Mouse (Mus musculus) hindbrain, embryonic 14.5 days (tissue): ENCODE measurements around the gene Flcn. TPM values are rescaled to one million over a fixed set of nuclear protein-coding genes. Genes with fewer than 3 reads are reported as not detected.

Experiments
- ATAC-seq: fragments of 200-750 bp; cut with Nextera tagmentation; 2 replicates; pipeline ENCODE4 v1.8.0; 2017; ENCODE audit warnings: moderate number of reproducible peaks, mild to moderate bottlenecking, moderate TSS enrichment, moderate library complexity; ENCODE audit not compliant: low FRiP score
- DNase-seq: peaks from one replicate; pipeline ENCODE4 v3.0.0-alpha.2; 2015; ENCODE audit warnings: low spot score
- H3K27ac ChIP-seq: fragments of 300-500 bp; sonication (generic); 2 replicates; pipeline ENCODE4 v1.5.1; 2014; ENCODE audit warnings: mild to moderate bottlenecking, moderate library complexity
- H3K27me3 ChIP-seq: fragments of 300-500 bp; sonication (generic); 2 replicates; pipeline ENCODE4 v1.6.1; 2014; ENCODE audit warnings: mild to moderate bottlenecking, low read length, mixed read lengths; ENCODE audit not compliant: control insufficient read depth, insufficient read depth
- H3K36me3 ChIP-seq: fragments of 300-500 bp; sonication (generic); replicated peaks from 2 replicates; pipeline ENCODE4 v1.6.1; 2014; ENCODE audit not compliant: control insufficient read depth, insufficient read depth
- H3K4me1 ChIP-seq: fragments of 300-500 bp; sonication (generic); replicated peaks from 2 replicates; pipeline ENCODE4 v1.6.1; 2014; ENCODE audit warnings: antibody characterized with exemption, low read length, mixed read lengths; ENCODE audit not compliant: control insufficient read depth, insufficient read depth
- H3K4me2 ChIP-seq: fragments of 300-500 bp; sonication (generic); replicated peaks from 2 replicates; pipeline ENCODE4 v1.6.1; 2014; ENCODE audit warnings: mild to moderate bottlenecking, moderate library complexity
- H3K4me3 ChIP-seq: fragments of 300-500 bp; sonication (generic); replicated peaks from 2 replicates; pipeline ENCODE4 v1.5.1; 2014; ENCODE audit warnings: mild to moderate bottlenecking, low read length
- H3K9ac ChIP-seq: fragments of 300-500 bp; sonication (generic); 2 replicates; pipeline ENCODE4 v1.6.1; 2014
- H3K9me3 ChIP-seq: fragments of 300-500 bp; sonication (generic); 2 replicates; pipeline ENCODE4 v1.6.1; 2016; ENCODE audit warnings: low read length; ENCODE audit not compliant: control insufficient read depth
- WGBS: fragments of 180-500 bp; shearing (Covaris S2); extraction: QIAGEN DNeasy Blood & Tissue Kit; methylation state at CpG from one replicate; pipeline ENCODE4 v1.1.7; 2014; 5-methylcytosine and 5-hydroxymethylcytosine counted together
- polyA plus RNA-seq: library from polyadenylated mRNA; unstranded; fragments of >200 nt; fragmentation: Nextera tagmentation; extraction: Ambion mirVana; gene quantifications from 2 replicates; pipeline ENCODE4 v1.2.1, GENCODE M21; 2014

Gene Flcn
- polyA plus RNA-seq, 1 experiment from 2014 or later = 35.9 TPM

GRCm38 (mm10) chr11:59777259-59777658 is 32.6 kb downstream of the Flcn start:
- H3K36me3 ChIP-seq = peaks cover 72% of the 10 kb centered on the region
- H3K9me3 ChIP-seq = no peaks in the 10 kb centered on the region
- no peak overlapping the region for H3K4me2 ChIP-seq
- no peak for DNase-seq
- H3K27me3 ChIP-seq = no peaks in the 10 kb centered on the region
- H3K4me1 ChIP-seq = no peaks in the 10 kb centered on the region
- no peak overlapping the region for H3K27ac ChIP-seq
- 93% methylated on average over 5 of the region's 5 CpGs for WGBS
- H3K9ac ChIP-seq = no peak overlapping the region
- H3K4me3 ChIP-seq = no peak overlapping the region
- no peak for ATAC-seq

- Histone ChIP-seq H3K4me3 (no peak overlapping the region), H3K36me3 (peaks cover 89% of the 10 kb centered on the region), H3K9me3 (no peaks in the 10 kb centered on the region), H3K27me3 (no peaks in the 10 kb centered on the region), H3K4me2 (no peak overlapping the region), H3K9ac (no peak overlapping the region), H3K4me1 (no peaks in the 10 kb centered on the region), H3K27ac (no peak overlapping the region)
- no peak for ATAC-seq
- WGBS = 85% methylated on average over 13 of the region's 13 CpGs
- no peak for DNase-seq
Observed at GRCm38 (mm10) chr11:59775435-59776148, 34.2 kb downstream of the Flcn start.

GRCm38 (mm10) chr11:59774522-59774921 is 35.3 kb downstream of the Flcn start:
- H3K9me3 ChIP-seq = no peaks in the 10 kb centered on the region

GRCm38 (mm10) chr11:59772902-59773301 is 36.9 kb downstream of the Flcn start:
- Histone ChIP-seq H3K4me3 (no peak overlapping the region), H3K27ac (no peak overlapping the region), H3K36me3 (peaks cover 99% of the 10 kb centered on the region), H3K9me3 (no peaks in the 10 kb centered on the region), H3K4me2 (no peak overlapping the region), H3K27me3 (no peaks in the 10 kb centered on the region), H3K4me1 (no peaks in the 10 kb centered on the region), H3K9ac (no peak overlapping the region)
- ATAC-seq (no peak), DNase-seq (no peak)
- 94% methylated on average over 4 of the region's 4 CpGs for WGBS

More at GRCm38 (mm10) chr11:59774522-59774921, 35.3 kb downstream of the Flcn start:
- Histone ChIP-seq H3K4me1 (no peaks in the 10 kb centered on the region), H3K4me2 (no peak overlapping the region), H3K4me3 (no peak overlapping the region), H3K27ac (no peak overlapping the region), H3K27me3 (no peaks in the 10 kb centered on the region), H3K9ac (no peak overlapping the region), H3K36me3 (peaks cover 99% of the 10 kb centered on the region)
- 99% methylated on average over 4 of the region's 4 CpGs for WGBS
- ATAC-seq (no peak), DNase-seq (no peak)

DNA sequence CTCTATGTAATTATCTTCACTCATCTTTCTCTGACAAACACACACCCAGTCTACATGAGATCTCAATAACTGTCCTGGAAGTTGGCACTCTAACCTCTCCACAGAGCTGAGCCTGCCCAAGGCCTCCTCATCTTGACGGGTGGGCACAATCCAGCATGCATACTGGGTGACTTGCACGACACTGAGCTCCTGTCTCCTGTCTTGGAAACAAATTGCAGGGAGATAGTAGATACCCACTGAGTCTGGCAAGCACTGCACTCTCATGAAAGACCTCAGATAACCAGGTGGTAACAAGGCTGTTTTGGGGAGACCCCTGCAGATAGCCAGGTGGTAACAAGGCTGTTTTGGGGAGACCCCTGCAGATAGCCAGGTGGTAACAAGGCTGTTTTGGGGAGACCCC is 37.5 kb downstream of the Flcn start:
- Histone ChIP-seq H3K27me3 (no peaks in the 10 kb centered on the region), H3K9ac (no peak overlapping the region), H3K4me2 (no peak overlapping the region), H3K9me3 (no peaks in the 10 kb centered on the region), H3K27ac (no peak overlapping the region), H3K36me3 (peaks cover 100% of the 10 kb centered on the region), H3K4me3 (no peak overlapping the region), H3K4me1 (no peaks in the 10 kb centered on the region)
- no peak for ATAC-seq
- WGBS = 90% methylated on average over 2 of the region's 2 CpGs
- DNase-seq = no peak

GRCm38 (mm10) chr11:59770753-59771152 is 39.1 kb downstream of the Flcn start:
- Histone ChIP-seq H3K36me3 (peaks cover 100% of the 10 kb centered on the region), H3K9ac (no peak overlapping the region), H3K4me1 (no peaks in the 10 kb centered on the region), H3K4me2 (no peak overlapping the region), H3K27me3 (no peaks in the 10 kb centered on the region), H3K4me3 (no peak overlapping the region), H3K9me3 (no peaks in the 10 kb centered on the region), H3K27ac (peak overlapping the region; percentile 38; the same call in 1 of the 2 replicates)
- 70% methylated on average over 7 of the region's 7 CpGs for WGBS
- DNase-seq = peak; percentile 32
- ATAC-seq = no peak; the same call in 1 of the 2 replicates

DNA sequence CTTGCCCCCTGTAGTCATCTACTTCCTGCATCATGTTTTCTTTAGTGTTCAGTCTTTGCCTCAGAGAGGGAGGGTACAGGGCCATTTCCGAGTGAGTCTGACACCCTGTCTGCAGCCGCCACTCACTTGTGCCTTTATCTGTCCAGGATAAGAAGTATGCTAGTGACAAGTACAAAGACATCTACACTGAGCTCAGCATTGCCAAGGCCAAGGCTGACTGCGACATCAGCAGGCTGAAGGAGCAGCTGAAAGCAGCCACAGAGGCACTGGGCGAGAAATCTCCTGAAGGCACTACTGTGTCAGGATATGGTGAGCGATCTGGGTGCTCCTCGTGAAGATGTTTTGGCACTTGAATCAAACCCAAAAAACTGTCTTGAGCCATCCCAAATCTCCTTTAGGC is 40.1 kb downstream of the Flcn start:
- Histone ChIP-seq H3K4me1 (no peaks in the 10 kb centered on the region), H3K4me3 (no peak overlapping the region), H3K27ac (no peak overlapping the region), H3K9ac (no peak overlapping the region), H3K4me2 (no peak overlapping the region), H3K27me3 (no peaks in the 10 kb centered on the region), H3K9me3 (no peaks in the 10 kb centered on the region), H3K36me3 (peaks cover 100% of the 10 kb centered on the region)
- WGBS = 89% methylated on average over 6 of the region's 6 CpGs
- DNase-seq (no peak), ATAC-seq (no peak)

- Histone ChIP-seq H3K9ac (no peak overlapping the region), H3K27ac (no peak overlapping the region), H3K27me3 (no peaks in the 10 kb centered on the region), H3K4me1 (no peaks in the 10 kb centered on the region), H3K4me3 (no peak overlapping the region), H3K4me2 (no peak overlapping the region), H3K9me3 (no peaks in the 10 kb centered on the region), H3K36me3 (peaks cover 100% of the 10 kb centered on the region)
- ATAC-seq (no peak), DNase-seq (no peak)
- 100% methylated on average over 2 of the region's 2 CpGs for WGBS
Observed at GRCm38 (mm10) chr11:59769307-59769706, 40.5 kb downstream of the Flcn start.

- Histone ChIP-seq H3K9ac (no peak overlapping the region), H3K36me3 (peaks cover 100% of the 10 kb centered on the region), H3K27ac (no peak overlapping the region), H3K9me3 (no peaks in the 10 kb centered on the region), H3K4me1 (no peaks in the 10 kb centered on the region; the same call in 1 of the 2 replicates), H3K4me2 (no peak overlapping the region), H3K27me3 (no peaks in the 10 kb centered on the region), H3K4me3 (no peak overlapping the region)
- no peak for DNase-seq
- 93% methylated on average over 6 of the region's 6 CpGs for WGBS
- no peak for ATAC-seq
Observed at GRCm38 (mm10) chr11:59760796-59761195, 49.0 kb downstream of the Flcn start.
